Mouse (Mus musculus): ENCODE measurements at regions not wholly inside any gene's neighbourhood (a gene's known extent, or its start where the extent isn't known, plus 50 kb on each side); places are given as distances from the start of the nearest gene placed in this dataset.

- DNase-seq: no peak
Measured at GRCm38 (mm10) chr16:93048418-93048932, 222.5 kb upstream of the Runx1 start.

- DNase-seq: peak; percentile 39
Measured at GRCm38 (mm10) chr16:93047594-93047993, 221.6 kb upstream of the Runx1 start.

DNA sequence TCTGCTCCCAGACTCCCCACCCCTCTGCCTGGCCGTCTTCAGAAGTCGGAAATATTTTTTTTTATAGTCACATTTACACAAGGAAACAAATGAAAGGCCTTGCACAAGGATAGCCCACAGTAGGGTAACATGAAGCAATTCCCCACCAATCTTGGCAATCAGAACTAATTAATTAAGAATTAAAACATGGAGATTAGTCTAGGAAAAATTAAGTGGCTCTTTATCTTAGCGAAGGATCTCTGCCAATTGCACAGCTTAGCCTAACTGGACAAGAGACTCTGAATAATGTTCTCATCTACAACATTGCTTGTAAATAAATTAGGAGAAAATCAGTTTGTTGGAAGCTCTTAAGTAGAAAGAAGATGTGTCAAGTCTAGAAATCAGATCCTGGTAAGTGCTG lies 220.3 kb upstream of the Runx1 start:
- DNase-seq: no peak

DNA sequence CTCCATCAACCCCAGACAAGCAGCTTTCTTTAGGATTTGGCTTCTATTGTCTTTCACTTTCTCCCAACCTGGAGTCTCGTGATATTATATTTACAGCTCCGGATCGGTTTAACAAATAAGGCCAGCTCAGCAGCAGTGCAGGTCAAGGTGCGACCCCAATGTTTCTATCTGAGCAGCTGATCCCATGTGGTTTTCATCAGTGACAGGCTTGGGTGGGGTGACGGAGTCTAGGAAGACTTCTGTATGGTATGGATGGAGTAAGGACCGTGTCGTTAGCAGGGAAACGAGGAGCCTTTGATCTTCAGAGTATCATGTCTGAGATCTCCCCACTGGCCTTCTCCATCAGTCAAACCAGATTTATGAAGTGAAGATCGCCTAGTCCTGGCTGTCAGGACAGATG lies 217.4 kb upstream of the Runx1 start:
- DNase-seq: no peak

DNA sequence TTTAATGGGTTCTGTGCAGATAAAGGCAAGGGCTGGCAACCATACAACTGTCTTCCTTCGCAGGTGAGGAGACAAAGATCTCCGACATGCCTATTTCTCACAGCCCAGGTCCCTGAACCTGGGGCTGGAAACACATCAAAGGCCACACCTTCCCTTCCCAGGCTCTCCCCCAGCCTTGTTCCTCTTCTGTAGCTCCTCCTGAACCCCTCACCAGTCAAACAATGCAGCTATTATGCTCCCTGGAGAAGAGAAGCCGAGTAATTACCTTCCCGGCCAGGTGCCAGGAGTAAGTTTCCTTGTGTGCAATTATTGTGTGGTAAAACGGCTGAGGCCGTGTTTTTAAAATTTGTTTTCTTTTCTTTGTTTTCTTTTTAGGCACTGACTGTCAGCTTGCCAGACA lies 217.0 kb upstream of the Runx1 start:
- no peak for DNase-seq

DNA sequence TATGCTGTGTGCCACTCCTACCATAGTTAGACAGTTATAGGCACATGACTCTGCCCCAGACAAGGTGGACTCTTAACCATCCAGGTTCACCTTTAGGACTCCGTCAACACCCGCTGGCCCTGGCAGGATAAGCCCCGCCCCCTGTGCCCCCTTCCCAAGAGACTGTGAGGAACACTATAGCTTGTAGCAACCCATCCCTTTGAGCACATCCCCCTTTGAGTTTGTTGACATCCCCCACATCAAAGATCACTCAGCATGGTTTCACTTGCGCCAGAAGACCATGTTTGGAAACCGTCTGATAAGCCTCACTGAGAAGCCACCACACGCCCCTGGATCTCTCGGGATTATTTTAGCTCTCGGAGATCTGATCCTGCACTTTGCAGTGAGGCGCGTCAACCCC lies 216.5 kb upstream of the Runx1 start:
- no peak for DNase-seq

- DNase-seq: no peak
Measured at GRCm38 (mm10) chr16:93041887-93042286, 215.9 kb upstream of the Runx1 start.

DNA sequence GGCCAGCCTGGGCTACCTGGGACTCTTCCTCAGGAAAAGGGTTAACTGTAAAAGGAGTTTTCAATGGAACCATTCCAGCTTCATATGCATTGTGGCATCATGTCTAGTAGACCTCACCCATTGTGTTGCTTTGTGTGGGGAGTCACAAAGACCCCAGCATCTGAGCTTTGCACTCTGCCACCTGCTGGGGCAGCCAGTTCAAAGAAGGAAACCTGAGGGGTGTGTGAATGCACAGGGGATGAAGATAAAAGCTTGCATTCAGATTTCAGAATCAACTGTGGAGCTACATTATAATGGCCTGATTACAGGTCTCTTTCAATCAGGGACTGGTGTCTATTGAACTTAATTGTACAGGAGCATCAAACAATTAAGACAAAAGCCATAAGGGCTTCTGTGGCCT lies 215.4 kb upstream of the Runx1 start:
- no peak for DNase-seq

GRCm38 (mm10) chr16:93035626-93036025 lies 209.7 kb upstream of the Runx1 start:
- no peak for DNase-seq

DNA sequence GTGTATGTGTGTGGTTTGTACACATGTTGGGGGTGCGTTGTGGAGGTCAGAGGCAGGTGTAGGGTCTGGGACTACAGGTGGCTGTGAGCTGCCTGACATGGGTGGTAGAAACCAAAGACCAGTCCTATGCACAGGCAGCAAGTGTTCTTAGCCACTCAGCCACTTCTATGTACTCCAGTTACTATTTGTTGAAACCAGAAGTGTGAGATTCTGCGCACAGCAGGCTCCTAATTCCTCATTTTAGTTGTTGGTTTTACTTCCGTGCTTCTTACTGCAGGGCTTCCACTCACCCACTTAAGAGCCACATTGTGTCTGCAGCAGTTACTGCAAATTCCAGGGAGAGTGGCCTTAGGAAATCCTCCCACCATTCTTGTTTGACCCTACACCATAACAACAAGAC lies 208.0 kb upstream of the Runx1 start:
- no peak for DNase-seq

- no peak for DNase-seq
Measured at GRCm38 (mm10) chr16:93031624-93032023, 205.7 kb upstream of the Runx1 start.

GRCm38 (mm10) chr16:93028640-93029039 lies 202.7 kb upstream of the Runx1 start:
- DNase-seq: no peak

DNA sequence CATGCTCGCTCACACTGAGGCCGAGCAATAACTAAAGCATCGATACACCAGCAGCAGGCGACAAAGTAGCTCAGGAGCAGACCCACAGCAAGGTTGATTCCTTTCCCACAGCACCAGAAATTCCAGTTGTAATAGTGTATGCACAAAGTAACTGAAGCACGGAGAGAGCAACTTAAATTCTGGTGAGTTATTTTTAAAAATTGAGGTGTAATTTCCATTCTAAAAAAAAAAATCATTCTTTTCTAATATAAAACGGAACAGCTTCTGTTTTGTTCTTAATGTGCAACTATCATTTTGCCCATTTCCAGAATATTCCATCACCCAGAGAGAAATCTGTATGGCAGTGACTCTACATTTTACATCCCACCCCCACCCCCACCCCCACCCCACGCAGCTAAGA lies 202.1 kb upstream of the Runx1 start:
- no peak for DNase-seq

GRCm38 (mm10) chr16:93026094-93026648 lies 200.2 kb upstream of the Runx1 start:
- DNase-seq: no peak

- no peak for DNase-seq
Measured at GRCm38 (mm10) chr16:93019800-93020555, 194.0 kb upstream of the Runx1 start.

GRCm38 (mm10) chr16:93018766-93019165 lies 192.8 kb upstream of the Runx1 start:
- no peak for DNase-seq

DNA sequence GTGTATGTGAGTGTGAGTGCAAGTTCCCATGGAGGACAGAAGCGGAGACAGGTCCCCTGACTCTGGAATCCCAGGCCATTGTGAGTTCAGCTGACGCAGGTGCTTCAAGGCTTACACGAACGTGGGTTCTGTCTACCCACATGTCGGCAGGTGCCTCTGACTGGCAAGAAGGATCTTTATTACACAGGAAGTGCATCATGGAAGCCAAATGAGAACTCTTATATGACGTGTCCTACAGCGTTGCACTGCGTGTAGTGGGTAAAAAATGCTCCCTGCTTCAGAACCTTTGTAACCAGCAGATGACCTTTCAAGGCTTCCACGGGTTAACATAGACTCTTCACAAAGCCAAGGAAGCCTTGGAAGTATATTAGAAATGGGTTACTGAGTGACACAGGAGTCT lies 191.1 kb upstream of the Runx1 start:
- no peak for DNase-seq

DNA sequence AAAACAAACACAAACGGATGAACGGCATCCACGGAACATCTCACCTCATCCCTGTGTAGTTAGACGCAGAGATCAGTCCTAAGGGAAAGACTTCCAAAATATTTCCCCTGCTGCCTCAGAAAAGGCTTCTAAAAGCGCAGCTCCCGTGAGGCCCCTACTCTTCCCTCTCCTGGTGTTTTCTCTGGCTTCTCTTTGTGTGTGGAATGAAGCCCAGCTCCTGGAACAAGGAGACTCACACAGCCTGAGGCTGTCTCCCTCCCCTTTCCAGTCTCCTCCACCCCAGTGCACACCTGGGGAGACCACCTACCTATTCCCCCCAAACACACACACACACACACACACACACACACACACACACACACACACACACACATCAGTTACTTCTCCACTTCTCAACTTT lies 189.7 kb upstream of the Runx1 start:
- no peak for DNase-seq

GRCm38 (mm10) chr16:93014991-93015390 lies 189.0 kb upstream of the Runx1 start:
- DNase-seq: no peak

GRCm38 (mm10) chr16:93013881-93014280 lies 187.9 kb upstream of the Runx1 start:
- no peak for DNase-seq

GRCm38 (mm10) chr16:93013256-93013655 lies 187.3 kb upstream of the Runx1 start:
- DNase-seq: no peak

GRCm38 (mm10) chr16:93011474-93011873 lies 185.5 kb upstream of the Runx1 start:
- DNase-seq: no peak

- DNase-seq: peak; percentile 57
Measured at GRCm38 (mm10) chr16:93006321-93006984, 180.5 kb upstream of the Runx1 start.

- DNase-seq: no peak
Measured at GRCm38 (mm10) chr16:93005470-93005869, 179.5 kb upstream of the Runx1 start.
